Mouse (Mus musculus) forebrain, embryonic 11.5 days (tissue): ENCODE data around the gene Tmx1. TPM values are rescaled to one million over a fixed set of nuclear protein-coding genes. Genes with fewer than 3 reads are reported as not detected.

Source experiments
- ATAC-seq: fragments of 200-750 bp; cut with Nextera tagmentation; replicated peaks from 2 replicates; pipeline ENCODE4 v1.8.0; 2017; ENCODE audit warnings: moderate TSS enrichment; ENCODE audit not compliant: low FRiP score
- DNase-seq: peaks from one replicate; pipeline ENCODE4 v3.0.0-alpha.2; 2017; ENCODE audit warnings: low spot score
- H3K27ac ChIP-seq: fragments of 300-500 bp; sonication (generic); 2 replicates; pipeline ENCODE4 v1.5.1; 2014; ENCODE audit warnings: low read depth, low read length
- H3K27me3 ChIP-seq: fragments of 300-500 bp; sonication (generic); 2 replicates; pipeline ENCODE4 v1.6.1; 2014; ENCODE audit warnings: mild to moderate bottlenecking, low read length, mixed read lengths; ENCODE audit not compliant: control insufficient read depth, insufficient read depth
- H3K36me3 ChIP-seq: fragments of 300-500 bp; sonication (generic); 2 replicates; pipeline ENCODE4 v1.6.1; 2014; ENCODE audit warnings: mild to moderate bottlenecking, low read length, moderate library complexity, mixed read lengths; ENCODE audit not compliant: control insufficient read depth, insufficient read depth
- H3K4me1 ChIP-seq: fragments of 300-500 bp; sonication (generic); replicated peaks from 2 replicates; pipeline ENCODE4 v1.6.1; 2014; ENCODE audit warnings: low read length, mixed read lengths; ENCODE audit not compliant: control insufficient read depth, insufficient read depth
- H3K4me2 ChIP-seq: fragments of 300-500 bp; sonication (generic); 2 replicates; pipeline ENCODE4 v1.6.1; 2014; ENCODE audit warnings: low read depth, mild to moderate bottlenecking, low read length, moderate library complexity, mixed read lengths; ENCODE audit not compliant: severe bottlenecking
- H3K4me3 ChIP-seq: fragments of 300-500 bp; sonication (generic); 2 replicates; pipeline ENCODE4 v1.5.1; 2014; ENCODE audit warnings: low read depth, low read length
- H3K9ac ChIP-seq: fragments of 300-500 bp; sonication (generic); 2 replicates; pipeline ENCODE4 v1.6.1; 2014; ENCODE audit warnings: low read length
- H3K9me3 ChIP-seq: fragments of 300-500 bp; sonication (generic); 2 replicates; pipeline ENCODE4 v1.6.1; 2016; ENCODE audit warnings: low read length, mixed read lengths; ENCODE audit not compliant: control insufficient read depth
- WGBS: fragments of 180-500 bp; shearing (Covaris S2); extraction: QIAGEN DNeasy Blood & Tissue Kit; methylation state at CpG from one replicate; pipeline ENCODE4 v1.1.7; 2014; 5-methylcytosine and 5-hydroxymethylcytosine counted together
- polyA plus RNA-seq: library from polyadenylated mRNA; unstranded; fragments of >200 nt; fragmentation: Nextera tagmentation; extraction: Ambion mirVana; gene quantifications from 2 replicates; pipeline ENCODE4 v1.2.1, GENCODE M21; 2014

The Tmx1 gene
- polyA plus RNA-seq, 1 experiment from 2014 or later: 124 TPM

DNA sequence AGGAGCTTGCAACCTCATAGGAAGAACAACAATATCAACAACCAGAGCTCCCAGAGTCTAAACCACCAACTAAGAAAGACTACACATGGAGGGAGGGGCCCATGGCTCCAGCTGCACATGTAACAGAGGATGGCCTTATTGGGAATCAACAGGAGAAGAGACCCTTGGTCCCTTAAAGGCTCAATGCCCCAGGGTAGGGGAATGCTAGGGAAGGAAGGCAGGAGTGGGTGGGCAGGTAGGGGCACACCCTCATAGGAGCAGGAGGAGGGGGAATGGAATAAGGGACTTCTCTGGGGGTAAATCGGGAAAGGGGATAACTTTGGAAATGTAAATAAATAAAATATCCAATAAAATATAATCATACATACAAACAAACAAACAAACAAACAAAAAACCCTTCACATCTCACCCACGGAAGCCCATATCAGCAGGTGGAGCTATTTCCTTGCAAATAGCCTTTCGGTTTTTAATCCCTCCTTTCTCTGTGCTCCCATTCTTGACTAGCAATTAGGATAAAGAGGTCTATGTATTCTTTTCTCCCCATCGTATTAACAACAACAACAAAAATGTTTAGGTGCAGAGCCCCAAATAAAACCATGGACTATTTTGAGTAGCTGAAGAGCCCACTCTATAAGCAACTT is 42.5 kb downstream of the Tmx1 start:
- no peak overlapping the region for H3K27ac ChIP-seq
- no peaks in the 10 kb centered on the region for H3K27me3 ChIP-seq
- H3K9me3 ChIP-seq: no peaks in the 10 kb centered on the region; the same call in 1 of the 2 replicates
- H3K4me3 ChIP-seq: no peak overlapping the region
- no peak for DNase-seq
- no peak overlapping the region for H3K4me2 ChIP-seq
- no peaks in the 10 kb centered on the region; the same call in 1 of the 2 replicates for H3K4me1 ChIP-seq
- H3K9ac ChIP-seq: no peak overlapping the region
- WGBS: 39% methylated on average over 4 of the region's 4 CpGs
- 0 out of 2 replicates have a peak, but pooled peaks have one; percentile 10 for ATAC-seq
- H3K36me3 ChIP-seq: no peaks in the 10 kb centered on the region

DNA sequence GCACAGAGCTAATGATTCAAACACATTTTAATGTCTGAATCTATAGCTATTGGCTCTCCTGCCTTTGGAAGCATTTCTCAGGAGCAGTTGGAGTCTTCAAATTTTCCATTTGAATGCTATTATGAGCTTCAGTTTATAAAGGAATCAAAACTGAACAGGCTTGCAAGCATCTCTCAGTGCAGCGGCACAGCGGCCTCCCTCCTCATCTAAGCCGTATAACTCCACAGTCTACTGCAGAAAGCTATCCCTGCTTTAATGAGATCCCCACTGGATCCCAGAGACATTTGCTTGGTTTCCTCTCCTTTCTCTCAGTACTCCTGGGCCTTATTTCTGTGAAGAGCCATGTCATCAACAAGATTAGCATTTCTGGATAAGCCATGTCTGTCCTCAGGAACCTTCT is 45.2 kb downstream of the Tmx1 start:
- ATAC-seq: no peak
- WGBS: 80% methylated on average over 3 of the region's 3 CpGs
- H3K36me3 ChIP-seq: no peaks in the 10 kb centered on the region
- no peak overlapping the region for H3K4me2 ChIP-seq
- no peaks in the 10 kb centered on the region; the same call in 1 of the 2 replicates for H3K9me3 ChIP-seq
- no peak overlapping the region for H3K9ac ChIP-seq
- H3K4me1 ChIP-seq: no peaks in the 10 kb centered on the region; the same call in 1 of the 2 replicates
- H3K4me3 ChIP-seq: no peak overlapping the region
- H3K27ac ChIP-seq: no peak overlapping the region
- no peaks in the 10 kb centered on the region for H3K27me3 ChIP-seq
- no peak for DNase-seq

DNA sequence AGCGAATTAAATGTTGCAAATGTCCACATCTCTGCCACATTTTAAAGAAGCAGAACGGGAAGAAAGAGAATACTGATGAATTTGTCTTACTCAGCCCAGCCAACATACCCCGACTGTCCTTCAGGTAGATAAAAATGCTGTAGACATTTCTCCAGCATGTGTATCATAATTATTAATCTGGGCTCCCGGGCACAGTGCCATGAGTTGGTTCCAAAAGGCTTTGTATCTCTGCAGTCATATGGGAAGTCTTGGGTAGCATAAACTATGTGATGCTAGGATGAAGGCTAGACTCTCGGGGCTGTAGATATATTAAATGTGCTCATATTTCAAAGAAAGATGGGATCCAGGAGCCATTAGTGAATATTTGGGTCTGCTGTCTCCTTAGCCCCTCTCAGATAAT is 53.1 kb downstream of the Tmx1 start:
- H3K9me3 ChIP-seq: no peaks in the 10 kb centered on the region
- H3K9ac ChIP-seq: no peak overlapping the region
- H3K4me2 ChIP-seq: no peak overlapping the region
- no peaks in the 10 kb centered on the region for H3K4me1 ChIP-seq
- H3K27me3 ChIP-seq: no peaks in the 10 kb centered on the region
- WGBS: 89% methylated on average over 5 of the region's 5 CpGs
- DNase-seq (no peak), ATAC-seq (no peak)
- no peak overlapping the region for H3K27ac ChIP-seq
- no peak overlapping the region for H3K4me3 ChIP-seq
- no peaks in the 10 kb centered on the region for H3K36me3 ChIP-seq

DNA sequence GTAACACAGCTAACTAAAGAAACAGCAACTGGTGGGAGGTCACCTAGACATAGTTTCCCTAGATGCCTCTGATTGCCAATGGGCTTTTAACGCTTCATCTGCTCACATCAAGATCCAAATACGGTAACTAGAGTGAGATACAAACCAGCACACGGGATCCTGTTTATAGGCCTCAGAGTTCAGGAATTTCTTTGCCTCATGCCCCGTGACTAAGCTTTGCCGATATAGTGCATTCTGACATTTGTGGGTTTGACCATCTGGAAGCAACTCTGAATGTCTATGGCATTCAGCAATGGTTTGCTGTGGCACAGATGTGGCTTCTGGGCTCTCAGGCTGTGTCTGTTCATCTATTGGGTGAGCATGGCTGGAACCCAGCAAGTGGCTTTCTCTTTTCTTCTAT is 59.1 kb downstream of the Tmx1 start:
- no peak overlapping the region for H3K4me2 ChIP-seq
- no peak overlapping the region for H3K9ac ChIP-seq
- H3K27ac ChIP-seq: no peak overlapping the region
- H3K9me3 ChIP-seq: no peaks in the 10 kb centered on the region
- no peaks in the 10 kb centered on the region for H3K36me3 ChIP-seq
- no peak overlapping the region for H3K4me3 ChIP-seq
- no peaks in the 10 kb centered on the region for H3K27me3 ChIP-seq
- no peaks in the 10 kb centered on the region for H3K4me1 ChIP-seq
- no peak for DNase-seq
- whole genome bisulfite sequencing: 93% methylated on average over 5 of the region's 5 CpGs
- no peak for ATAC-seq

DNA sequence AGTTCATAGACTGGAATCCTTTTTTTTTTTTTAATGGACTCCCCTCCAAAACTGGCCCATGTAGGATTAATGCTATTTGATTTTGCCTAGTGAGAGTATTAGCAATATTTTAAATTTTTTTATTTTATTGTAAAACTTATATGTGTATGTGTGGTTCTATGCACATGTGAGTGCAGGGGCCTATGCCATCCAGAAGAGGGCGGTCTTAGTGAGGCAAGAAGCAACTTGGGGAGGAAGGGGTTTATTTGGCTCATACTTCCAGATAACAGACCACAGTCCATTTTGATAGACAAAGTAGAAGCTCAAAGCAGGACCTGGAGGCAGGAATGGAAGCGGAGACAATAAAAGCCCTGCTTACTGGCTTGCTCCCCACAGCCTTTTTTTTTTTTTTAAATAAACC is 59.5 kb downstream of the Tmx1 start:
- Histone ChIP-seq H3K9ac (no peak overlapping the region), H3K36me3 (no peaks in the 10 kb centered on the region), H3K4me2 (no peak overlapping the region), H3K27me3 (no peaks in the 10 kb centered on the region), H3K4me1 (no peaks in the 10 kb centered on the region), H3K9me3 (no peaks in the 10 kb centered on the region), H3K27ac (no peak overlapping the region), H3K4me3 (no peak overlapping the region)
- WGBS: 88% methylated on average over 2 of the region's 2 CpGs
- no peak for ATAC-seq
- no peak for DNase-seq

Other genes starting within 250 kb of the Tmx1 start
- gene Pygl, start 221.6 kb upstream of the Tmx1 start, polyA plus RNA-seq: 5.9 and 6.3 TPM in 2 replicates
- gene Trim9, start 105.5 kb upstream of the Tmx1 start, polyA plus RNA-seq: 14.5 and 15.5 TPM in 2 replicates